Mouse (Mus musculus): Measurements from ENCODE around the gene Phrf1.

DNA sequence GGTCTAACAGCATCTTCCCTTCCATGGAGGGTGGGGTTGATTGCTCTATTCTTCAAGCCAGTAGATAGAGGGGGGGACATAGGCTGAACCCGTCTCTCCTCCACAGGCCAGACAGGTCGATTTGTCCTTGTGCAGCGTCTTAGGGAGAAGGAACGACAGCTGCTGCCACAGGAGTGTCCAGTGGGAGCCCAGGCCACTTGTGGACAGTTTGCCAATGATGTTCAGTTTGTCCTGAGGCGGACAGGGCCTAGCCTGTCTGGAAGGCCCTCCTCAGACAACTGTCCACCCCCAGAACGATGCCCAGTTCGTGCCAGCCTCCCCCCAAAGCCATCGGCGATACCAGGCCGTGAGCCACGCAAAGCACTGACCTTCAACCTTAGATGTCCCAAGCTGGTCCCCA is 11.7 kb upstream of the Phrf1 start:
- TF ChIP-seq CTCF (IDR thresholded peaks at IDR 0.05; ENCODE audit: low read depth) (no peak), EP300 (IDR thresholded peaks at IDR 0.05; ENCODE audit: low read depth) (no peak)

Data from heart, postnatal 0 days (tissue).